Comparison of ENCODE assay signal across 10 mouse cellular contexts in the genomic region with DNA sequence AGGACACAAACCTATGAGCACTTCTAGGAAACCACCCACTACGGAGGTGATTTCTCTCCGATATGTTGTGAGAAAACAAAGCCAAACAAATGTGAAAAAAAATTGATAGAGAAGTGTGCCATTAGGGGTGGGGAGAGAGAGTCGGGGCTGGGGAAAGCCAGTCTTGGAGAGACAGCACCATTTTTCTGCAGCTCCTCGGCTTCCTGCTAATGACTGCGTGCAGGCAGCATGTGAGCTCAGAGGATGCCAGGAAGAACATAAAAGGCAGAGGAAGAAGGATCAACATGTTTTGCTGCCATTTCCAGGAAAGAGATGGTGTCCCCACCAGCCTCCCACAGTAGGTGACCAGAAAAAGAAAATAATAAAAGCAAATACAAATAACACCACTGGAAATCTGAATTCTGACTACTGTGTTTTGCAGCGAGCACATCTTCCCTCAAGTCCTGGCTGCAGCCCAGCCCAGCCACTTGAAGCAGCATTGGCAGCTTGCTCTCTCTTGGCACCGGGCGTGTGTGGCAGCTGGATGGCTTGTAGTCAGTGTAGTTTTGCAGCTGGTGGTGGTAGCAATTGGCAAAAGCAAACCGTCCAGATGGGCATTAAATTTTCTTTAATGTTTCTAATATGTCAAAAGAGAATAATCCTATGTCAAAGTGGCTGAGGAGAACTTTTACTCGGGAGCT.
DNase-seq lines count a peak whose midpoint lies in the region; ATAC-seq and TF ChIP-seq lines count a peak whose summit lies in the region.
"Had no signal": no experiment of that assay in that cellular context is flagged by ENCODE, and none has a peak within 500 bp of the region (broad histone marks: within the 10 kb centered on the region; RNA-seq: fewer than 3 reads in every experiment).

No protein-coding gene starts in this region.

- H3K27me3 ChIP-seq in heart, adult 2 months (ENCODE audit: control insufficient read depth, insufficient read depth, low read length) = no peaks in the 10 kb centered on the region
- no peaks in the 10 kb centered on the region for H3K27me3 ChIP-seq in forebrain, embryonic 16.5 days (replicated peaks; ENCODE audit: control insufficient read depth, insufficient read depth, low read length)
- H3K27me3 ChIP-seq: embryonic facial prominence, embryonic 12.5 days; limb, embryonic 12.5 days had no signal

- TF ChIP-seq POLR2A in heart, adult 2 months (IDR thresholded peaks at IDR 0.05; ENCODE audit: insufficient read depth, low read depth, low read length) = no peak

- ATAC-seq in forebrain, embryonic 16.5 days = peak; percentile 93
- ATAC-seq in megakaryocyte, adult 5-6 weeks (ENCODE audit: poor library complexity, severe bottlenecking) = no peak

- no peak for TF ChIP-seq EP300 in heart, adult 2 months (IDR thresholded peaks at IDR 0.05; ENCODE audit: insufficient read depth, low read depth, low read length)

- H3K36me3 ChIP-seq in heart, adult 2 months (ENCODE audit: control insufficient read depth, insufficient read depth, low read length) = no peaks in the 10 kb centered on the region
- H3K36me3 ChIP-seq in forebrain, embryonic 16.5 days (ENCODE audit: control insufficient read depth, insufficient read depth) = no peaks in the 10 kb centered on the region
- H3K36me3 ChIP-seq: embryonic facial prominence, embryonic 12.5 days; limb, embryonic 12.5 days had no signal

- no peak overlapping the region for H3K9ac ChIP-seq in heart, adult 2 months (ENCODE audit: low read depth, low read length)
- H3K9ac ChIP-seq in forebrain, embryonic 16.5 days (replicated peaks; ENCODE audit: low read depth, low read length) = 0 out of 2 replicates have a peak overlapping the region, but pooled peaks have one; percentile 3
- H3K9ac ChIP-seq: embryonic facial prominence, embryonic 12.5 days; limb, embryonic 12.5 days had no signal

- H3K4me3 ChIP-seq in heart, adult 2 months = no peak overlapping the region
- H3K4me3 ChIP-seq in forebrain, embryonic 16.5 days (replicated peaks; ENCODE audit: low read length) = 0 out of 2 replicates have a peak overlapping the region, but pooled peaks have one; percentile 5
- H3K4me3 ChIP-seq: embryonic facial prominence, embryonic 12.5 days; limb, embryonic 12.5 days had no signal

- no peak for TF ChIP-seq CTCF in heart, adult 2 months (IDR thresholded peaks at IDR 0.05)

- intact Hi-C loops in heart, adult 2 months (cut with DNase I) = no loop called here
- intact Hi-C loops in heart, postnatal 25 days (cut with DNase I) = no loop called here

- no peak overlapping the region for H3K27ac ChIP-seq in heart, adult 2 months
- peak overlapping the region; percentile 75 for H3K27ac ChIP-seq in forebrain, embryonic 16.5 days (ENCODE audit: low read length)
- H3K27ac ChIP-seq: embryonic facial prominence, embryonic 12.5 days; limb, embryonic 12.5 days had no signal

- WGBS in heart, adult 2 months = 56% methylated on average over 10 of the region's 10 CpGs
- 27% methylated on average over 10 of the region's 10 CpGs for WGBS in forebrain, embryonic 16.5 days

- H3K79me2 ChIP-seq in heart, adult 2 months (replicated peaks; ENCODE audit: control insufficient read depth, insufficient read depth, low read length) = no peaks in the 10 kb centered on the region

- DNase-seq in heart, adult 2 months = peak; percentile 19 to 23
- no peak for DNase-seq in heart, postnatal 25 days (ENCODE audit: low spot score)
- DNase-seq in adipocyte (ENCODE audit: low spot score) = peak; percentile 75
- DNase-seq in layer of hippocampus, postnatal 36 days = peak; percentile 61 to 62
- no peak for DNase-seq in embryo, embryonic 9.5 days (ENCODE audit: extremely low spot score)
- DNase-seq in urinary bladder, adult 18-20 months (ENCODE audit: low spot score in 2 of 2) = no peak

- no peaks in the 10 kb centered on the region for H3K9me3 ChIP-seq in forebrain, embryonic 16.5 days (ENCODE audit: control insufficient read depth, low read length)
- H3K9me3 ChIP-seq: embryonic facial prominence, embryonic 12.5 days; limb, embryonic 12.5 days had no signal

- H3K4me1 ChIP-seq in heart, adult 2 months (ENCODE audit: control insufficient read depth, insufficient read depth, low read length) = no peaks in the 10 kb centered on the region
- peaks cover 8% of the 10 kb centered on the region for H3K4me1 ChIP-seq in forebrain, embryonic 16.5 days (replicated peaks; ENCODE audit: control insufficient read depth, insufficient read depth, low read length)
- H3K4me1 ChIP-seq: embryonic facial prominence, embryonic 12.5 days; limb, embryonic 12.5 days had no signal

- peak overlapping the region; percentile 34 for H3K4me2 ChIP-seq in forebrain, embryonic 16.5 days (ENCODE audit: low read length)
- H3K4me2 ChIP-seq: embryonic facial prominence, embryonic 12.5 days; limb, embryonic 12.5 days had no signal

Comparison
In these comparisons a context has a peak if more than half of its experiments do, and no peak if none do; other contexts are left out.
1. DNase-seq: peak in heart, adult 2 months (2 of 2), adipocyte (single experiment) and layer of hippocampus, postnatal 36 days (2 of 2); none in heart, postnatal 25 days (single experiment), embryo, embryonic 9.5 days (single experiment) and urinary bladder, adult 18-20 months (0 of 2).